Mouse (Mus musculus): Measurements from ENCODE around the gene Rhod. TPM values are rescaled to one million over a fixed set of nuclear protein-coding genes. Genes with fewer than 3 reads are reported as not detected.
A peak's percentile ranks its signal among the peaks of the same experiment; 100 is the strongest.

Rhod gene
- 33.8 and 36.6 TPM in 2 replicates for polyA plus RNA-seq (2012; rRNA removed)
- polyA plus RNA-seq (2014; fragmentation: Nextera tagmentation; extraction: Ambion mirVana) = 44.2 and 51.0 TPM in 2 replicates

DNA sequence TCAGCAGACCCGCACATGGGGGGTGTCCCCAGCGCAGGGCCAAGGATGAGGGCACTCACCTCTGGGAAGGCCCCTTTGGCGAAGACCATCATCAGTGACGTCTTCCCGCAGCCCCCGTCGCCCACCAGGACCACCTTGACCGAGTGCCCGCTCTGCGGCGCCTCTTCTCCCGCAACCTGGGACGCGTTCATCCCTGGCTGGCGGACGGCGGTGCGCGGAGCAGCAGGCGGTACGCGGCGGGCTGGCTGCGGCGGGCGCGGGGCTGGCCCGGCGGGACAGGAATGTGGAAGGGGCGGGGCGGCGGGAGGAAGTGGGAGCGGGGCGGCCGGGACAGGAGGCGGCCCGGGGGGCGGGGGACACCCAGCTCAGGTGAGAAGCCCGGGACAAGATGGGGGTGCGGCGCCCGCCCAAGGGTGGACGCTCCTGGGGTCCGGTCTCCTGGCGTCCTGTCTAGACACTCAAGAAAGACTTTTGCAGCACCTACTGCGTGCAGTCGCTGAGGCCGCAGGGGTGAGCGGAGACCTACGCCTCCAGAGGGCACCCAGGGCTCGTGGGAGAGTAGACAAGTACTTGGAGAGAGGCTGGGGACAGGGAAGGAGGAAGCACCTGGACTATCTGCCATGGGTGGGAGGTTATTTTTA lies at the start of gene Rhod:
Gene Rhod (minus strand): TSS at position 272 of the 641 bp plus-strand sequence.
- peaks cover 25% of the 10 kb centered on the region for H3K4me1 ChIP-seq (ENCODE audit: control insufficient read depth, insufficient read depth, low read length)
- no peaks in the 10 kb centered on the region for H3K9me3 ChIP-seq (ENCODE audit: control insufficient read depth, low read length)
- 1% methylated on average over 45 of the region's 51 CpGs for WGBS
- H3K27me3 ChIP-seq (ENCODE audit: control insufficient read depth, insufficient read depth, low read length) = no peaks in the 10 kb centered on the region
- H3K4me3 ChIP-seq (replicated peaks; ENCODE audit: low read length) = peak within 1 kb of the TSS; percentile 82
- H3K36me3 ChIP-seq (ENCODE audit: control insufficient read depth, insufficient read depth, low read length) = no peaks in the 10 kb centered on the region
- TF ChIP-seq POLR2A (IDR thresholded peaks at IDR 0.05; ENCODE audit: borderline replicate concordance, extremely low read depth, insufficient read depth, insufficient read length) = 0 out of 2 replicates have a peak, but pooled peaks have one; percentile 14
- peak; percentile 69 for ATAC-seq (ENCODE audit: low FRiP score, low read depth)
- H3K27ac ChIP-seq (replicated peaks; ENCODE audit: low read depth, low read length) = peak within 1 kb of the TSS; percentile 43; the same call in 1 of the 2 replicates
- DNase-seq (ENCODE audit: low spot score) = no peak
- H3K9ac ChIP-seq (ENCODE audit: low read depth, low read length, severe bottlenecking) = peak within 1 kb of the TSS; percentile 82
- peak within 1 kb of the TSS; percentile 80 for H3K4me2 ChIP-seq (replicated peaks; ENCODE audit: low read depth, low read length, severe bottlenecking)

DNA sequence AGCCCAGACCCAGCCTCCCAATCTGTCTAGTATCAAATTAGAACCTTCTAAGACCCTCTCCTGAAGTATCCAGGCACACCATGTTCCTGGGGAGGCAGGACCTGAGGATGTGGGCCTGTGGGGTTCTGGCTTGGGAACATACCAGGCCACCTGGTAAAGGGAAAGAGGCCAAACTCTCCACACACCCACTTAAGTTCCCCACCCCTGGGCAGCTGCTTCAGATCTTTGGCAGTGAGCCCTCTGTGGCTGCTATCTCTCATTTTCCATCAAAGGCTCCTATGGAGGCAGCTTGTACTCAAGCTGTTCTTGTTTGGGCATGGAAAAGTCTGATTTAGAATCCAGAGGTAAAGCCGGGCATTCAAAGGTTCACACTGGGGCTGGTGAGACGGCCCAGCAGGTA lies 48.6 kb upstream of the Rhod start:
- no peak for TF ChIP-seq POLR2A (IDR thresholded peaks at IDR 0.05; ENCODE audit: borderline replicate concordance, extremely low read depth, insufficient read depth, insufficient read length)
- Histone ChIP-seq H3K4me3 (replicated peaks; ENCODE audit: low read length) (no peak overlapping the region), H3K4me2 (replicated peaks; ENCODE audit: low read depth, low read length, severe bottlenecking) (no peak overlapping the region), H3K9ac (ENCODE audit: low read depth, low read length, severe bottlenecking) (no peak overlapping the region), H3K4me1 (ENCODE audit: control insufficient read depth, insufficient read depth, low read length) (no peaks in the 10 kb centered on the region), H3K27me3 (ENCODE audit: control insufficient read depth, insufficient read depth, low read length) (no peaks in the 10 kb centered on the region), H3K27ac (replicated peaks; ENCODE audit: low read depth, low read length) (no peak overlapping the region), H3K9me3 (ENCODE audit: control insufficient read depth, low read length) (no peaks in the 10 kb centered on the region), H3K36me3 (ENCODE audit: control insufficient read depth, insufficient read depth, low read length) (no peaks in the 10 kb centered on the region)
- DNase-seq (ENCODE audit: low spot score) (no peak), ATAC-seq (ENCODE audit: low FRiP score, low read depth) (no peak)
- WGBS = 60% methylated on average over 2 of the region's 2 CpGs

DNA sequence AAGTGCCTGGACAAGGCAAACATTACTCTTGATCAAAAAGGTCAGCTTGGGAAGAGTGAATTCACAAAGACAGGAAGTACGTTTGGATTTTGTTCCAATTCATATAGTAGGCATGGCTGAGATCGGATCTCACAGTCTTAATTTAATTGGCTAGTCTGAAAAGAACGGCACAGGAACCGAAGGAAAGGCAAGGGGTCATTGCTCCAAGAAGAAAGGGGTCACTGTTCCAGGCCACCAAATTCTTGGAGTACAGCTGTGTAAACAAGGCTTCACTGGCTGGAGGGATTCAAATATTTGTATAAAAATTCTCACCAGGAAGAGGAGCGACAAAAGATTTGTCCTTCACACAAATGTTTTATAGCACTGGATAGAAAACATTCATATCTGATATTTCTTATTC lies 45.8 kb upstream of the Rhod start:
- no peaks in the 10 kb centered on the region for H3K9me3 ChIP-seq (ENCODE audit: control insufficient read depth, low read length)
- ATAC-seq (ENCODE audit: low FRiP score, low read depth) (no peak), DNase-seq (ENCODE audit: low spot score) (no peak)
- no peak overlapping the region for H3K4me2 ChIP-seq (replicated peaks; ENCODE audit: low read depth, low read length, severe bottlenecking)
- 0 out of 2 replicates have a peak overlapping the region, but pooled peaks have one; percentile 16 for H3K9ac ChIP-seq (ENCODE audit: low read depth, low read length, severe bottlenecking)
- no peak overlapping the region for H3K27ac ChIP-seq (replicated peaks; ENCODE audit: low read depth, low read length)
- H3K4me1 ChIP-seq (ENCODE audit: control insufficient read depth, insufficient read depth, low read length) = no peaks in the 10 kb centered on the region
- H3K27me3 ChIP-seq (ENCODE audit: control insufficient read depth, insufficient read depth, low read length) = no peaks in the 10 kb centered on the region
- 53% methylated on average over 5 of the region's 5 CpGs for WGBS
- TF ChIP-seq POLR2A (IDR thresholded peaks at IDR 0.05; ENCODE audit: borderline replicate concordance, extremely low read depth, insufficient read depth, insufficient read length) = no peak
- H3K4me3 ChIP-seq (replicated peaks; ENCODE audit: low read length) = no peak overlapping the region
- no peaks in the 10 kb centered on the region for H3K36me3 ChIP-seq (ENCODE audit: control insufficient read depth, insufficient read depth, low read length)

DNA sequence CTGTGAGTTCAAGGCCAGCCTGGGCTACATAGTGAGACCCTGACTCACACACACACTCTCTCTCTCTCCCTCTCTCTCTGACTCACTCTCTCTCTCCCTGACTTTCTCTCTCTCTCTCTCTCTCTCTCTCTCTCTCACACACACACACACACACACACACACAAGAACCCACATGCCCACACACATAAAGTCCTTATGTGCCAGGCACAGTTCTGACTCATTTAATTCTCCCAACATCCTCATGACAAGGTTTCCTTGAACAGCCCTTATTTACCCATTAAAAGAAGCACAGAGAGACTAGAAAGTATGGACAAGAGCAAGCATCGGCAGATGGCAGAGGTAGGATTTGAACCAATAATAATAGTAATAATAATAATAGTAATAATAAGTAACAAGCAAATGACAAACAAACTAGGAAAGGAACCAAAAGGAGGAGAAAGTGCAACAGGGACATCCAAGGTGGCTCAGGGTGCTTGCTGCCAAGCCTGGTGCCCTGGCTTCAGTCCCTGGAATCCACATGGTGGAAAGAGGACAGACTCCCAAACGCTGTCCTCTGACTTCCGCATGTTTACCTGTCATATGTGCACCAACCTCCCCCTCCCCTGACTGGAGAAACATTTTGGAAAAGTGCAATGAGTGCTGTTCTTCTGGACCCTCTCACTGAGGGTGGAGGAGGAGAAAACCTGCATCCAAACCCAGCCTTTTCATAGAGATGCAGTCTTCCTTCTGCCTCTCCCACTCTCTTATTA lies 43.1 kb upstream of the Rhod start:
- no peak for DNase-seq (ENCODE audit: low spot score)
- TF ChIP-seq POLR2A (IDR thresholded peaks at IDR 0.05; ENCODE audit: borderline replicate concordance, extremely low read depth, insufficient read depth, insufficient read length) = no peak
- 88% methylated on average over 3 of the region's 3 CpGs for WGBS
- H3K9ac ChIP-seq (ENCODE audit: low read depth, low read length, severe bottlenecking) = no peak overlapping the region
- peaks cover under 1% of the 10 kb centered on the region; the same call in 1 of the 2 replicates for H3K4me1 ChIP-seq (ENCODE audit: control insufficient read depth, insufficient read depth, low read length)
- H3K4me2 ChIP-seq (replicated peaks; ENCODE audit: low read depth, low read length, severe bottlenecking) = no peak overlapping the region
- H3K4me3 ChIP-seq (replicated peaks; ENCODE audit: low read length) = no peak overlapping the region
- H3K27me3 ChIP-seq (ENCODE audit: control insufficient read depth, insufficient read depth, low read length) = peaks cover 7% of the 10 kb centered on the region; the same call in 1 of the 2 replicates
- H3K27ac ChIP-seq (replicated peaks; ENCODE audit: low read depth, low read length) = no peak overlapping the region
- ATAC-seq (ENCODE audit: low FRiP score, low read depth) = no peak
- H3K9me3 ChIP-seq (ENCODE audit: control insufficient read depth, low read length) = no peaks in the 10 kb centered on the region
- H3K36me3 ChIP-seq (ENCODE audit: control insufficient read depth, insufficient read depth, low read length) = no peaks in the 10 kb centered on the region

DNA sequence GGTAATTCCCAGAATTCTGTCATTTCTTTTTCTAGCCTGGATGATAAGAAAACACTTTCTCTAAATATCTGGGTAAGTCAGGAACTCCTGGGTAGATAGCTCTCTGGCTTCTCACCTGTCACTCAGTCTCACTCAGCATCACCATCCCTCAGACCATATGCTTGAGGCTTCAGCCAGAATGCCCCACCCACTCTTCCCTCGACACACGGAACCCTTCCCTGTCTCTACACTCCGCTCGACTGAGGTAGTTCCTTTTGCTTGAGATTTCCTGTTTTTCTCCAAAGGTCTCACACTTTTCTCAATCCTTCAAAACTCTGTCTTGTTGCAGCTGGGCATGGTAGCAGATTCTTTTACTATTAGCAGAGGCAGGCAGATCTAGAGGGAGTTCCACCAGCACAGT lies 42.1 kb upstream of the Rhod start:
- H3K4me3 ChIP-seq (replicated peaks; ENCODE audit: low read length) = no peak overlapping the region
- WGBS = 37% methylated on average over 4 of the region's 4 CpGs
- DNase-seq (ENCODE audit: low spot score) = no peak
- H3K9me3 ChIP-seq (ENCODE audit: control insufficient read depth, low read length) = no peaks in the 10 kb centered on the region
- no peaks in the 10 kb centered on the region for H3K36me3 ChIP-seq (ENCODE audit: control insufficient read depth, insufficient read depth, low read length)
- no peak overlapping the region for H3K4me2 ChIP-seq (replicated peaks; ENCODE audit: low read depth, low read length, severe bottlenecking)
- H3K27me3 ChIP-seq (ENCODE audit: control insufficient read depth, insufficient read depth, low read length) = peaks cover 17% of the 10 kb centered on the region
- no peak overlapping the region for H3K27ac ChIP-seq (replicated peaks; ENCODE audit: low read depth, low read length)
- no peak for TF ChIP-seq POLR2A (IDR thresholded peaks at IDR 0.05; ENCODE audit: borderline replicate concordance, extremely low read depth, insufficient read depth, insufficient read length)
- peaks cover 4% of the 10 kb centered on the region for H3K4me1 ChIP-seq (ENCODE audit: control insufficient read depth, insufficient read depth, low read length)
- ATAC-seq (ENCODE audit: low FRiP score, low read depth) = no peak
- H3K9ac ChIP-seq (ENCODE audit: low read depth, low read length, severe bottlenecking) = no peak overlapping the region
